Mouse (Mus musculus): ENCODE results near the gene Ttc7b. TPM values are rescaled to one million over a fixed set of nuclear protein-coding genes. Genes with fewer than 3 reads are reported as not detected.

Ttc7b gene
- total RNA-seq, 4 experiments from 2014 or later: 78.8 to 94.4 (median 86.7) TPM

DNA sequence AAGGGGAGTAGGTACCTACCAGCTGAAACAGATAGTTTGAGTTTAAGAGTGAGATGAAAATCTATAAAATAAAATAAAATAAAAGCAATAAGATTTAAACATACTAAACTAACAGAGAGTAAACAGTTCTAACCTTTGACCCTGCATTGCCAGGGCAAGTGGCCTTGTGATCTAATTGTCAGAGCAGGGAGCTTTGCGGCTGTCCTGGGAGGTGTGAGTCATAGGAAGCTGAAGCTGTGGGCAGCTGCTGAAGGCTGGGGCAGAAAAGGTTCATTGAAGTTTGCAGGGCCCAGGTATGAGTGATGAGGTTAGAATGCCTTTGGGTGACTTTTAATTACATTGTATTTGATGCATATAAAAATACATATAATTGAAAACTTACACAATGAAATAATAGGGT lies 5.3 kb upstream of the Ttc7b start:
- DNase-seq (ENCODE audit: low spot score): no peak

- peak; percentile 29 for DNase-seq (ENCODE audit: low spot score)
Observed at GRCm38 (mm10) chr12:100520077-100520793, 391 bp downstream of the Ttc7b start.

DNA sequence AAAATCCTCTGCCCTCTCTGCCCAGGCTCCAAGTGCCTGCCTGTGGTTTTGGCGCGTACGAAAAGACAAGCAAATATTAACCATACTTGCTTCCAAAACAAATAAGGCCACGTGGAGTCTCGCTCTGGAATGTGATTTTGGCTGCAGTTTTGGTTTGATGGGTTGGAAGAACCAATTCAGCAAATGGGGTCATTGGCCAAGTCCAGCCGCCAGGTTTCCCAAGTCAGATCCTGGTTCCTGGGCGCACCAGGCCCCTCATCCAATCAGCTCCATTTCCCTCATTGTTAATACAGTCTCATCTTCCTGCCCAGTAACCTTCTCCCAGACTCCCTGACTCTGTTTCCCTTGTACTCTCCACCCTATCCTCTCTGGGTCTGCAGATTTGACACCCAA lies 946 bp downstream of the Ttc7b start:
- DNase-seq (ENCODE audit: low spot score): peak; percentile 35

GRCm38 (mm10) chr12:100517371-100517770 lies 3.3 kb downstream of the Ttc7b start:
- DNase-seq (ENCODE audit: low spot score): peak; percentile 31

DNA sequence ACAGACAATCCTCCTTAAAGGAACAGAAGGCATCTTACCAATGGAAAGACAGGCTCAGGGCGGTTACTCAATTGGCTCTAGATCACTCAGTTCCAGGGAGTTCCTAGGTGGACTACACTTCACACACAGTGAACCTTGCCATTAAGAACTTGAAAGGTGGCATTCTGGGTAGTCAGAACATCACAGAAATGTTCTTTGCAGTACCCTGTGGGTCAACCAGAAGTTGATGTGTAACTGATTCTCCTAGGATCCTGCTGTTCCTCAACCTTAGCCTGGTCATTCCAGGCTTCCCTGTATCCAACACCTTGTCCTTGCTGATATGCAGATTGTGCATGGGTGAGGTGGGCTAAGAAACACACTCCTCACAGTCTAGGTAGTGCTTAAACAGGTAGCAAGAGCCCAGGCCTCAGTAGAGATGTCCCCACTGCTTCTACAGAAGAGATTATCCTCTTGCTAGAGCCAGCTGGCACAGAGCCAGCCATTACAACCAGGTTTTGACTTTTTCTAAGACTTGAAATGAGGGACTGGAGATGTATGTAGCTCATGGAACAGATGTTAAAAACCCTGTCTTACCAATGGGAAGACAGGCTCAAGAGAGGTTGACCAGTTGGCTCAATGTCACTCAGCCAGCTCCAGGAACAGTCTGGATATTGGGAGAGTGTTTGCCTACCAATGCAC lies 4.3 kb downstream of the Ttc7b start:
- DNase-seq (ENCODE audit: low spot score): no peak

DNA sequence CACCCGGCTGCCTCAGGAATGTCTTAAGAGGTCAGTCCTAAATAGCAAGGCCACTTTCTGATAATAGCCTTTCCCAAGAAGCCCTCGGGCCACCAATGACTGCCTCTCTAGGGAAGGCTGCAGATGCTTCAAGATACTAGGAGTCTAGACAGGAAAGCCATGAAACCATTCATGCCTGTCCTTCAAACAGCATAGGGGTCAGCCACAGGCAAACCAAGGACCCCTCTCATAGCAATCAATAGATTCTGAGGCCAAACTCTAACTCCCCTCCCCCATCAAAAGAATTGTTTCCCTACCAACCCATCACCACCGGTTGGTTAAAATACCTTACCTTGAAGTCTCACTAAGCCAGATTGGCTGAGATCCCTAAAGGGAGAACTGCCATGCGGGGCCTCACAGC lies 5.1 kb downstream of the Ttc7b start:
- no peak for DNase-seq (ENCODE audit: low spot score)

DNA sequence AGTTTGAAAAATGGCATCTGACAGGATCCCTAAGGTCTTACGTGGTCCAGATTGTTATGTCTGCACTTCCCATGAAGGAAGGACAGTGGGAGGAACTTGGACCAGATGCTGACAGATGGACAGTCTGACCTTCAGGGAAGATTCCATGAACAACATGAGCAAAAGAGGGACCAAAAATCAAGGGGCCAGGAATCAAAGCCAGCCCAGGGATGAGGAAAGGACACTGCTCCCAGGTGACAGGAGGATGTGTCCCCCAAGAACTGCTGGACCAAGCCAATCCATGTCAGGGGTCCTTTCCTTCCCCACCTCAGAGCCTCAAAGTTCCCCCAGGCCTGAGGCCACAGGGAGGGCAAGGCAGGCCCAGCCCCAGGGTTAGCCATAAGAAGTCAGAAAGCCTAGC lies 6.0 kb downstream of the Ttc7b start:
- no peak for DNase-seq (ENCODE audit: low spot score)

GRCm38 (mm10) chr12:100513131-100513530 lies 7.5 kb downstream of the Ttc7b start:
- DNase-seq (ENCODE audit: low spot score): no peak

GRCm38 (mm10) chr12:100512641-100513040 lies 8.0 kb downstream of the Ttc7b start:
- DNase-seq (ENCODE audit: low spot score): no peak

DNA sequence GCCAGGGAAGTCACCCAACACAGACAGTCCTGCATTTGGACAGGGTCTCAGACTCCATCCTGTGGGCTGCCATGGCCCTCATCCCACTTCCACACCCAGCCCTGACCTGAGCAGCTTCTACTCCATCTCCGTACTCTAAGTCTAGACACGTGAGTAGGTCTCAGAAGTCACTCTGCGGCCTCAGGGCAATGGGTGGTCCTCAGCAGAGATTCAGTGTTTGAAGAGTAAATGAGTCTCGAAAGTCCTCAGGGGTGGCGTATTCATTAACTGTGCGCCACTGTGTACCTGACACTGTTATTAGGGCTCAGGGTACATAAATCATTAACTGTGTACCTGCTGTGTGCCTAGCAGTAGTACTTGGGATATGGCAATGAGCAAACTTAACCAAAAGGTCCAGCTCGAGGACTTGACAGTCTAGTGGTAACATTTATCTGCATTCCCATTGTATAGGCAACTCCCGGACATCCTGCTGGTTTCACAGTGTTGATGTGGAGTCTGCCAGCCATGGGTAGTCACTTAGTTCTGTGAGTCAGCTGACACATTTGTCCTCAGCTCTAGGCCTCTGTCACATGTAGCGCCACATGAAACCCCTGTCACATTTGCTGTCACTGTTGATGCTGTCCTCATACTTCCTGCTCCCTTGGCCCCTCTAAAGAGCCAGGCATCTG lies 10.9 kb downstream of the Ttc7b start:
- no peak for DNase-seq (ENCODE audit: low spot score)

GRCm38 (mm10) chr12:100508668-100509067 lies 12.0 kb downstream of the Ttc7b start:
- DNase-seq (ENCODE audit: low spot score): peak; percentile 52

DNA sequence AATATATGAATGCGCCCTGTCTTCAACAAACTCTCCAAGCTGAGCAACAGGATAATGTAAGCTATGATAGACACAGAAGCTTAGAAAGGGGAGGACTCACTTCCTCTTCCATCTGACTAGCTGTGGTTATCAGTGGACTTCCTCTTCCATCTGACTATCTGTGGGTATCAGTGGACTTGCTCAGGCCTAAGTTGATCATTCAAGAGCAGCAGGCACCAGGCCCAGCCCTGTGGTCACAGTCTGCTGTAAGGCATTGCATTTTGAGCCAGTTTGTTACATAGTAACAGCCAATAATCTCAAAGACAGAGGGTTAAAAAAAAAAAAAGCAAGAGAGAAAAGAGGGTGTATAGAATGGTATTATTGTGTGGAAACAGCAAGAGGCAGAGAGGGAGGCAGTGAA lies 15.1 kb downstream of the Ttc7b start:
- DNase-seq (ENCODE audit: low spot score): no peak

- no peak for DNase-seq (ENCODE audit: low spot score)
Observed at GRCm38 (mm10) chr12:100504585-100504984, 16.0 kb downstream of the Ttc7b start.

GRCm38 (mm10) chr12:100503659-100504058 lies 17.0 kb downstream of the Ttc7b start:
- DNase-seq (ENCODE audit: low spot score): no peak

DNA sequence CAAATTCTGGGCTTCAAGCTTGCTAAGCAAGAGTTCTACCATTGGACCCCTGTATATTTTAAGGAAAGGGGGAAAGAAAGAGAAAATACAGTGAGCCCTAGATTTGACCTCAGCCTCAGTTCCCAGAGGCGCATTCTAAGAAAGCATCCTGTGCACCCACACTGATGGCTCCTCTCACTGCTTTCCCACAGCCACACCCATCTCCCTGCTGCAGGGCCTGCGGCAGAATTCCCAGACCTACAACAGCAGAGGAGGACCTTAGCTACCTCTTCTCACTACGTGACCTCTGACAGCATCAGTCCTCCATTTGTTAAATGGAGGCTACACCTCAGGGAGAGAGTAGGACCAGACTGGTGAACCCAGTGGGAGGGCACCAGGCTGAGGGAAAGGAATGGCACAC lies 18.1 kb downstream of the Ttc7b start:
- DNase-seq (ENCODE audit: low spot score): no peak

GRCm38 (mm10) chr12:100501261-100501660 lies 19.4 kb downstream of the Ttc7b start:
- DNase-seq (ENCODE audit: low spot score): no peak

GRCm38 (mm10) chr12:100499469-100499868 lies 21.2 kb downstream of the Ttc7b start:
- DNase-seq (ENCODE audit: low spot score): no peak

- no peak for DNase-seq (ENCODE audit: low spot score)
Observed at GRCm38 (mm10) chr12:100498006-100498405, 22.6 kb downstream of the Ttc7b start.

- DNase-seq (ENCODE audit: low spot score): no peak
Observed at GRCm38 (mm10) chr12:100495083-100495482, 25.5 kb downstream of the Ttc7b start.

DNA sequence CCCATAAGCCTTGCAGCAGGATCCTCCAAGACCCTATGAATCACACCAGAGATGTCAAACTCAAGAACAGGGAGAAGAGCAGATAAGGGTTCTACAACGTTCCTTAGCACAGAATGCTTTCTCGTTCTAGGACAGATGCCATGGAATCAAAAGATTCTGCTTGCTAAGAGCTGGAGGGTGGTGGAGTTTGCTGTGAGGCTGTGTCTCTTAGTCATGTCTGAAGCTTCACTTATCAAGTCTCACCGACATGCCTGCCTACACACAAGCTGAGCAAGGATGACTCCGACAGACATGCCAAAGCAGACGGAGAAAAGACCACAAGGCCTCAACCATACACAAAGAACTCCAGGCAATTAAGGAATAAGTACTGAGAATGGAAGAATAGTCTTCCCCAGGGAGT lies 27.4 kb downstream of the Ttc7b start:
- no peak for DNase-seq (ENCODE audit: low spot score)

DNA sequence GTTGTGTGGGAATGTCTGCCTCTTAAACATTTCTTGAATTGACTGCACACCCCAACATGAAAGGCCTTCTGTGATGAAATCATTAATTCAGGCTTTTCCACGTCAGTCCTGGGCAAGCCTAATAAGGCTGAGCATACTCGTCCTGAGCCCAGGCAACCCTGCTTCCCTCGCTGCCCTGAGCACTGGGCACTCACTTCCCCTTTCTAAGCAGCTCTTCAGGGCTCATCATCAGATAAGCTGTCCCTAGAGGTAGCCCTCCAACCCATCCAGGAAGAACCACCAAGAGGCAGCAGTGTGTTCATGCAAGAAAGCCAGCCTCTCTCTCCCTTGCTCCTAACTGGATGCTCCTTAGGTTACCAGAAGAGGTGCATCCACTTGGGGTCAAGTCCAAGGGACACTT lies 27.9 kb downstream of the Ttc7b start:
- DNase-seq (ENCODE audit: low spot score): no peak

DNA sequence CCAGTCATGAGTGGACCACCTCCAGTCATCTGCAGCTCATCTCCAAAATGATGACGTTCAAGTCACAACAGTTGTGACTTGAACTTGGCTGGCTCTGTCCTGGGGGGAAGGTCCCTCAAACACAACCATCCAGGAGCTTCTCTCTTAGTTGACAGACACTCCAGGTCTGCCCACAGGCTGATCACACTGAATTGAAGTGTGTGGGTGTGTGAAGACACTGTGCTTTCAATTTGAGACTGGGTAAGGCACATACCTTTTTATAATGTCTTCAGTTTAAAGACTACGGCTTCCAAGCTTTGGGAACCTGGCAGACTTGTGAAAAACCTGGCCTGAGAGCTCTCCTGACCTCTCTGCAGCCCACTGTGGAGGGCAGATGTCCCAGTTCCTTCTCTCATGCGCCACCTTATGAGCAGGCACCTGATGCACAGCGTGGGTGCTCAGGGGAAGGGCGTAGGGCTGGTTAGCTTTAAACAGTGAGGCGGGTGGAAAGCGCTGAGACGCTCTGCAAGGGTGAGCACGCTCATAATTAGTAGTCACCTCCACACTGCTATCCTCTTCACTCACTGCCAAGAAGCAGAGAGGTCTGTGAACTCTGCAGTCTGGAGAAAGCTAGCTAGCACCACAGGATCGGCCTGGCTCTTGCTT lies 28.5 kb downstream of the Ttc7b start:
- DNase-seq (ENCODE audit: low spot score): no peak

Measured in heart, adult 8-10 months (tissue).